Mouse (Mus musculus): ENCODE data around the gene St8sia4. TPM values are rescaled to one million over a fixed set of nuclear protein-coding genes. Genes with fewer than 3 reads are reported as not detected.

Gene St8sia4
- total RNA-seq (2022) = 1 to 10 TPM; 1.2 to 2.3 (median 1.8) TPM

GRCm38 (mm10) chr1:95667435-95668252 is at the start of gene St8sia4:
Gene St8sia4 (minus strand): TSS chr1:95667571.
- peak; percentile 15 to 36 for DNase-seq (ENCODE audit: low spot score in 2 of 2)

GRCm38 (mm10) chr1:95709181-95709580 is 41.8 kb upstream of the St8sia4 start:
- no peak for DNase-seq (ENCODE audit: low spot score in 2 of 2)

GRCm38 (mm10) chr1:95699903-95700302 is 32.5 kb upstream of the St8sia4 start:
- DNase-seq (ENCODE audit: low spot score in 2 of 2) = no peak

- no peak for DNase-seq (ENCODE audit: low spot score in 2 of 2)
Observed at GRCm38 (mm10) chr1:95674052-95674451, 6.7 kb upstream of the St8sia4 start.

GRCm38 (mm10) chr1:95668253-95668805 is 958 bp upstream of the St8sia4 start:
- DNase-seq (ENCODE audit: low spot score in 2 of 2) = no peak

GRCm38 (mm10) chr1:95666541-95667320 is 640 bp downstream of the St8sia4 start:
- DNase-seq (ENCODE audit: low spot score in 2 of 2) = no peak

- DNase-seq (ENCODE audit: low spot score in 2 of 2) = no peak
Observed at GRCm38 (mm10) chr1:95665951-95666484, 1.4 kb downstream of the St8sia4 start.

- no peak for DNase-seq (ENCODE audit: low spot score in 2 of 2)
Observed at GRCm38 (mm10) chr1:95664969-95665702, 2.2 kb downstream of the St8sia4 start.

GRCm38 (mm10) chr1:95664321-95664825 is 3.0 kb downstream of the St8sia4 start:
- no peak for DNase-seq (ENCODE audit: low spot score in 2 of 2)

GRCm38 (mm10) chr1:95657051-95657668 is 10.2 kb downstream of the St8sia4 start:
- no peak for DNase-seq (ENCODE audit: low spot score in 2 of 2)

- no peak for DNase-seq (ENCODE audit: low spot score in 2 of 2)
Observed at GRCm38 (mm10) chr1:95655564-95655963, 11.8 kb downstream of the St8sia4 start.

GRCm38 (mm10) chr1:95653445-95653844 is 13.9 kb downstream of the St8sia4 start:
- DNase-seq (ENCODE audit: low spot score in 2 of 2) = no peak

GRCm38 (mm10) chr1:95644292-95644691 is 23.1 kb downstream of the St8sia4 start:
- no peak for DNase-seq (ENCODE audit: low spot score in 2 of 2)

- no peak for DNase-seq (ENCODE audit: low spot score in 2 of 2)
Observed at GRCm38 (mm10) chr1:95639001-95639400, 28.4 kb downstream of the St8sia4 start.

- DNase-seq (ENCODE audit: low spot score in 2 of 2) = no peak
Observed at GRCm38 (mm10) chr1:95624376-95624775, 43.0 kb downstream of the St8sia4 start.

GRCm38 (mm10) chr1:95618647-95619046 is 48.7 kb downstream of the St8sia4 start:
- DNase-seq (ENCODE audit: low spot score in 2 of 2) = no peak

- DNase-seq (ENCODE audit: low spot score in 2 of 2) = no peak
Observed at GRCm38 (mm10) chr1:95618125-95618524, 49.2 kb downstream of the St8sia4 start.

GRCm38 (mm10) chr1:95610017-95610416 is 57.4 kb downstream of the St8sia4 start:
- DNase-seq (ENCODE audit: low spot score in 2 of 2) = no peak

GRCm38 (mm10) chr1:95609045-95609444 is 58.3 kb downstream of the St8sia4 start:
- DNase-seq (ENCODE audit: low spot score in 2 of 2) = no peak

GRCm38 (mm10) chr1:95605458-95605857 is 61.9 kb downstream of the St8sia4 start:
- no peak for DNase-seq (ENCODE audit: low spot score in 2 of 2)

All from gastrocnemius, adult 8-10 months (tissue).